Mouse (Mus musculus) granulocyte monocyte progenitor cell, adult 5-6 weeks (primary cell): ENCODE measurements around the gene Mttp. TPM values are rescaled to one million over a fixed set of nuclear protein-coding genes. Genes with fewer than 3 reads are reported as not detected.

ENCODE experiments used
- ATAC-seq: replicated peaks from 2 replicates; pipeline ENCODE4 v1.8.0; 2016; ENCODE audit warnings: mild to moderate bottlenecking, moderate TSS enrichment, inconsistent platforms; ENCODE audit not compliant: poor library complexity, severe bottlenecking
- total RNA-seq, 2 experiments: library from RNA; stranded (forward) in 1 of 2; stranded (reverse) in 1 of 2; fragments of 200-712, 200-1000 nt in 1 of 2; fragments of >200 nt in 1 of 2; fragmentation: Nextera tagmentation in 1 of 2; gene quantifications; 2 replicates each; pipeline ENCODE4 v1.2.3; 2014 to 2017

Mttp gene
- total RNA-seq, 2 experiments from 2014 or later: 2.2 to 2.3 TPM

DNA sequence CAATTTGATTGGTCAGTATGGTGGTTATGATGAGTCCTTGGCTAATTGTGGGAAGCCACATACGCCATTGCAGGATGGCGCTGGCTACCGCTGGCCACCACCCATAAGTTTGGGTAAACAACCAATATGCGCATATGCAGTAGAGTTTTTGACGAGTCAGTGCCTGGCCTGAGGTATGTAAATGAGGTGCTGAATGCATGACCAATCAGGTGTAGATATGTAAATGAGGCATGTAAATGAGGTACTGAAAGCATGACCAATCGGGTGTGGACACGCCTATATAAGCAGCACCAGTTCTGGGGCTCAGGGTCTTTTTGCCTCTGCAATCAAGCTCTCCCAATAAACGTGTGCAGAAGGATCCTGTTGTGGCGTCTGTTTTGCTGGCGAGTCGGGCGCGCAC is 6.6 kb downstream of the Mttp start:
- ATAC-seq: peak; percentile 26; the same call in 1 of the 2 replicates

- ATAC-seq: no peak; the same call in 1 of the 2 replicates
Observed at GRCm38 (mm10) chr3:138134528-138134927, 10.2 kb downstream of the Mttp start.

- ATAC-seq: peak; percentile 59
Observed at GRCm38 (mm10) chr3:138133916-138134315, 10.9 kb downstream of the Mttp start.

DNA sequence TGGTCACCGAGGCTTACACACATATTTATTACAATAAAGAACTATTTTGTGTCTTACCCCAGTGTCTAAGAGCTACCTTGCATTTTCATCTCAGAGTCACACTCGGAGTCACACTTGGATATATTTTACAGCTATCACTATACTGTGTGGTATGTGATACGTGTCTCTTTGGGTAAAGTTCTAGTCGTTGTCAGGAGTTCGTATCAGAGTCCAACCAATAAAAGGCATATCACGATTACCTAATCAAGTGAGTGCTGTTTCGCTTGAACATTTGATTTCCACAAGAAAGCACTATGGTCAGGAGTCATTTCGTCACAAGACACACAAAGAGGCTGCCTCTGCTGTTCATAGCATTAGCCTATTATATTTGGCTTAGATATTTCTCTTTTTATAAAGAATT is 11.3 kb downstream of the Mttp start:
- no peak; the same call in 1 of the 2 replicates for ATAC-seq

GRCm38 (mm10) chr3:138131168-138131567 is 13.6 kb downstream of the Mttp start:
- ATAC-seq: no peak

DNA sequence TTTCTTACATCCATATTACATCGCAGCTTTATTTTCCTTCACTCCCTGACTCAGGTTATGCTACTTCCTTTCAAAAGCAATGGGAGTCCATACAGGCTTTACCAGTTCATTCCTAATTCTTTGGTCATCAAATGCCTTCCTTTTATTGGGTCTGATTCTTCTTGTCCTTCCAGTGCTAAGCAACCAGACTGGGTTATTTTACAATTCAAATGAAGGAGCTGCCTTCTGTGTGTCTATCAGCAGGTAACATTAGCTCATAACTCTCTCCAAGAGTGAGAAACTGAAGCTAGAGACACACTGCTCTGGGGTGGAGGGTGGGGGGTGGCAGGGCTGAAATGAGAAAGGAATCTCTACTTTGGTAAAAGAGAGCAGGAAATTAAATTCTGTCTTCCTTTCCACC is 14.1 kb downstream of the Mttp start:
- ATAC-seq: no peak

DNA sequence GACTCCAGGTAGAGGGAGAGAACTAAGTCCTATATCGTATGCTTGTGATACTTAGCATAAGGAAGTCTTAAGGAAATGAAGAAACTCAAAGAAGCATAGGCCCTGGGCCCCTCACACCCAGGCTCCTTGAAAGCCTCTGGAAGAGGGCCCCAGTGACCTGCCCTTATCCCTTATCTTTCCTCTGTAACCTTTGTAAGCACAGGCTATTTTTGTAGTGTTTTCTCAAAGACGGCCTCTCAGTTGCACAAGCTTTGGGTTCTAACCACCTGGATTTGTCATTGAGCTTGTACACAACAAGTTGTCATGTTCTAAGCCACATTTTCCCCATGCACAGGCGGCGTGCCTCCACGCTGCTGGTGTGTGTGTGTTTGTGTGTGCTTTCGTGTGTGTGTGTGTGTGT is 15.7 kb downstream of the Mttp start:
- ATAC-seq: no peak

DNA sequence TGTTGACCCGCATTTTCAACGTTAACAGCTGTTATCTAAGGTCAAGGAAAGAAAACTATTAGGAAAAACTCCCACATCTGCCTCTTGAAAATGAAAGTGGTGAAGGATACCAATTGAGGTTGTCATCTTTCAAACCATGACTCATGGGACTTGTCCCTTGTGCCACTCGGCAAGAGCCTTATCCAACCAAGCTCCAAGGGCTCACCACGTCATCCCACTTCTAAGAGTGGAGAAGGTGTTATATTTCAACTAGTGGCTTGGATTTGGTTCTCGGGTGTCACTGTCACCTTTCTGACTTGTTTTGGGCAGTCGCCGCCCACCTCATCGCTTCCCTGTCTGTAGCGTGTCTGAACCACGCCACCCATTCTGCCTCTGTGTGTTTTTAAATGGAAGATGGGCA is 20.9 kb downstream of the Mttp start:
- ATAC-seq: no peak

DNA sequence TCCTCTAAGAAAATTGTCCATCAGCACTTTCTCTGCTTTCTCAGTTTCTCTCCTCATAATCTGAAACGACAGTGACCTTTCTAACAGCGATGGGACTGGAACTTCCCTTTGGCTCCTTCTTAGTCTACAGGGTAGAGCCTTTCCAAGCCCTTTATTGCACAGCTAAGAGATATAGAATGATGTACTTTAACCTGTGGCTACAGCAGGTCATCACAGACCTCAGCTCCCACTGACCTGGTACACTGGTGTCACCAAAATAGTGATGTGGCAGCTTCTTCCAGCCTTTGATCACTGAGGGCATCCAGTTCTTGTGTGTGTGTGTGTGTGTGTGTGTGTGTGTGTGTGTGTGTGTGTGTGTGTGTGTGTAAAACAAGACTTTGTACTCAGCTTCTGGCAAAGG is 23.3 kb downstream of the Mttp start:
- no peak for ATAC-seq

GRCm38 (mm10) chr3:138119444-138120105 is 25.2 kb downstream of the Mttp start:
- no peak for ATAC-seq

GRCm38 (mm10) chr3:138118831-138119230 is 25.9 kb downstream of the Mttp start:
- peak; percentile 52; the same call in 1 of the 2 replicates for ATAC-seq

DNA sequence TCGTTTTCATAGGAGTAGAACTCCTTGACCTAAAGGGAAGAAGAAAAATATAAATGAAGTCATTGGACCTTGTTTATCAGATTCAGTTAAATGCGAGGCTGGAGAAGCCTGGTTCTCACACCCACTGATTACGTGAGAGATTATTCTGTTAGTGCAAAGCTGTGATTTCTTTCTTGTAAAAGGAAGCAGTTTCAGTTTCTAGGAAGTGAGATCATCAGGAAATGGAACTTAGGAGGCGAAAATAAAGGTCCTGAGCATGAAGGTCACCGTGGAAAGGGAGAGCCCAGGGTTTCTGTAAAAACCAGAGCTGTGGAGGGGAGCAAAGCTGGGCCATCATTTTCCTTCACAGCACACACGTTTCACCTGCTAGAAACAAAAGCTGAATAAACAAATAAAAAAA is 26.4 kb downstream of the Mttp start:
- ATAC-seq: no peak

DNA sequence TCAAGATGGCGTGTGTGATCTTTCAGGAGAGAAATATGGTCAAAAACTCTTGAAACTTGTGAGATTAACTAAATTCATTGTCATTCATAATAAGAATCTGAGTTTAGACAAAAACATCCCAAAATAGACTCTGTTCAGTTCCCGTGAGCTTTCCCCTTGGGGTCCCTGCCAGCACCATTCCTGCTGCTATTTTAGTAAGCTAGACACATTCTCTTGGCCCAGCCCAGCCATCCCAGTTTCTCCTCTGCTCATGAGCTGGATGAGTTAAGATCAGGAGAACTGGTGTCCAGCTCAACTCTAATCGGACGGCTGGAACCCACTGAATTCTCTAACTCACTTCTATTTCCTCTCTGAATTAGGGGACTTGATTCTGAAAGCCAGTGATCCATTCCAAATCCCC is 27.9 kb downstream of the Mttp start:
- no peak for ATAC-seq

GRCm38 (mm10) chr3:138114106-138114505 is 30.7 kb downstream of the Mttp start:
- ATAC-seq: no peak

- ATAC-seq: no peak
Observed at GRCm38 (mm10) chr3:138110910-138111782, 33.6 kb downstream of the Mttp start.

GRCm38 (mm10) chr3:138106887-138107286 is 37.9 kb downstream of the Mttp start:
- ATAC-seq: peak; percentile 27; the same call in 1 of the 2 replicates

DNA sequence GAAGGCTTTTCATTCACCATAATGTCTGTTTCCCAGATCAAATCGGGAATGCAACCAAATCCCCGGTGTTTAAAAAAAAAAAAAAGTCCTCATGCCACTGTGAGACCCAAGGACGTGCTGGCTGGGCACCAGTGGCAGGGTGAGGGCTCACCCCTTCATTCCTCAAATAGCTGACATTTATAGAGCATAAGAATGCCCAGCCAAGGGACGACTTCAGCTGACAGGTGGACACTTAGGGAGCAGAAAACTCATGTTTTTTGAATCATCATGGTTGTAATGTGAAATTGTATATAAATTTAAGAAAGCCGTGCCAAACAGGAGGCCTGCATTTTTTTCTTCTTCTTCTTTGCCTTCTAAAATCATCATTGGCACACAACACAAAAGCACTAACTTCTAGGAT is 39.7 kb downstream of the Mttp start:
- no peak for ATAC-seq

DNA sequence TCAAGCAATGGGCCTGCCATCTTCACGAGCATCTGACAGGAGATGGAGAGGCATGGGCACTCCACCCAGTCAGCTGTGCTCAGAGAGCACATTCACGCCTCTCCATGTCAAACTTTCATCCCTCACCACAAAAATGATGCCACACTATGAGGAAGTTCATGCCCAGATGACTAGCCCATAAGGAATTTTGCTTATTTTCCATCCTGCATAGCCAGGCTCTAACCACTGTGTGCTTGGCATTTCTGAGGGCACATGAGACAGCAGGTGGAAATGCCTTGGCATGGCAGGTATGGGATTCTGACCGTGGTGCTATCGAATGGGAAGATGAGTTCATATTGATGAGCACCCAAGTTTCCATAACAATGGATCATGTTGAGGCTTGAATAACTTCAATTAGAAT is 41.1 kb downstream of the Mttp start:
- no peak for ATAC-seq

- no peak for ATAC-seq
Observed at GRCm38 (mm10) chr3:138101936-138102335, 42.8 kb downstream of the Mttp start.

- ATAC-seq: no peak
Observed at GRCm38 (mm10) chr3:138097718-138098117, 47.0 kb downstream of the Mttp start.

- no peak for ATAC-seq
Observed at GRCm38 (mm10) chr3:138096263-138097028, 48.3 kb downstream of the Mttp start.
